Mouse (Mus musculus): Measurements from ENCODE around the gene Ccnd3. TPM values are rescaled to one million over a fixed set of nuclear protein-coding genes. Genes with fewer than 3 reads are reported as not detected.

The Ccnd3 gene
- total RNA-seq, 2 experiments from 2014 or later = 35.5 to 99.8 TPM

GRCm38 (mm10) chr17:47642992-47643391 is 138.1 kb downstream of the Ccnd3 start:
- no peak for ATAC-seq (replicated peaks; ENCODE audit: poor library complexity, severe bottlenecking)

- peak; percentile 97 for ATAC-seq (replicated peaks; ENCODE audit: poor library complexity, severe bottlenecking)
These were observed 141.8 kb downstream of the Ccnd3 start for GRCm38 (mm10) chr17:47646683-47647082.

- no peak for ATAC-seq (replicated peaks; ENCODE audit: poor library complexity, severe bottlenecking)
These were observed 144.1 kb downstream of the Ccnd3 start for GRCm38 (mm10) chr17:47648966-47649365.

Other genes starting within 250 kb of the Ccnd3 start
- 65.1 and 68.0 TPM in 2 replicates for gene Mrps10, start 136.2 kb upstream of the Ccnd3 start, total RNA-seq (2014; fragmentation: Nextera tagmentation)
- gene Mrps10, start 136.2 kb upstream of the Ccnd3 start, total RNA-seq (2017) = 65.8 and 70.8 TPM in 2 replicates
- 0.47 and 0.80 TPM in 2 replicates for gene Guca1b, start 119.7 kb upstream of the Ccnd3 start, total RNA-seq (2014; fragmentation: Nextera tagmentation)
- 0.43 TPM in 1 of 2 replicates, not detected in the other for gene Guca1b, start 119.7 kb upstream of the Ccnd3 start, total RNA-seq (2017)
- gene Guca1a, start 104.5 kb upstream of the Ccnd3 start, total RNA-seq (2014; fragmentation: Nextera tagmentation) = 5.3 and 6.4 TPM in 2 replicates
- gene Guca1a, start 104.5 kb upstream of the Ccnd3 start, total RNA-seq (2017) = 6.3 and 6.7 TPM in 2 replicates
- gene AI661453, start 68.4 kb upstream of the Ccnd3 start, total RNA-seq (2014; fragmentation: Nextera tagmentation) = 1.8 and 4.3 TPM in 2 replicates
- 0.34 and 0.62 TPM in 2 replicates for gene AI661453, start 68.4 kb upstream of the Ccnd3 start, total RNA-seq (2017)
- not detected in 2 replicates for gene 1700001C19Rik, start 67.7 kb upstream of the Ccnd3 start, total RNA-seq (2014; fragmentation: Nextera tagmentation)
- gene 1700001C19Rik, start 67.7 kb upstream of the Ccnd3 start, total RNA-seq (2017) = 1.9 TPM in 1 of 2 replicates, not detected in the other
- gene Taf8, start 2.8 kb upstream of the Ccnd3 start, total RNA-seq (2014; fragmentation: Nextera tagmentation) = 13.9 and 23.8 TPM in 2 replicates
- 34.7 and 40.9 TPM in 2 replicates for gene Taf8, start 2.8 kb upstream of the Ccnd3 start, total RNA-seq (2017)
- 16.2 and 17.8 TPM in 2 replicates for gene Bysl, start 106.4 kb downstream of the Ccnd3 start, total RNA-seq (2014; fragmentation: Nextera tagmentation)
- gene Bysl, start 106.4 kb downstream of the Ccnd3 start, total RNA-seq (2017) = 12.6 and 16.0 TPM in 2 replicates
- gene Med20, start 106.5 kb downstream of the Ccnd3 start, total RNA-seq (2014; fragmentation: Nextera tagmentation) = 26.3 and 36.3 TPM in 2 replicates
- gene Med20, start 106.5 kb downstream of the Ccnd3 start, total RNA-seq (2017) = 25.0 and 29.5 TPM in 2 replicates
- 0.41 and 2.2 TPM in 2 replicates for gene Gm20517, start 106.5 kb downstream of the Ccnd3 start, total RNA-seq (2014; fragmentation: Nextera tagmentation)
- 2.5 and 3.1 TPM in 2 replicates for gene Gm20517, start 106.5 kb downstream of the Ccnd3 start, total RNA-seq (2017)
- gene Usp49, start 125.6 kb downstream of the Ccnd3 start, total RNA-seq (2014; fragmentation: Nextera tagmentation) = 4.1 and 6.8 TPM in 2 replicates
- 1.5 and 4.1 TPM in 2 replicates for gene Usp49, start 125.6 kb downstream of the Ccnd3 start, total RNA-seq (2017)
- gene Tomm6, start 183.3 kb downstream of the Ccnd3 start, total RNA-seq (2014; fragmentation: Nextera tagmentation) = 315 and 346 TPM in 2 replicates
- gene Tomm6, start 183.3 kb downstream of the Ccnd3 start, total RNA-seq (2017) = 46.0 and 46.4 TPM in 2 replicates
- gene Frs3, start 184.0 kb downstream of the Ccnd3 start, total RNA-seq (2014; fragmentation: Nextera tagmentation) = 0.15 TPM in 1 of 2 replicates, not detected in the other
- gene Frs3, start 184.0 kb downstream of the Ccnd3 start, total RNA-seq (2017) = 0.22 TPM in 1 of 2 replicates, not detected in the other
- gene Gm21981, start 189.4 kb downstream of the Ccnd3 start, total RNA-seq (2014; fragmentation: Nextera tagmentation) = not detected in 2 replicates
- gene Gm21981, start 189.4 kb downstream of the Ccnd3 start, total RNA-seq (2017) = 1.0 TPM in 1 of 2 replicates, not detected in the other
- gene Prickle4, start 189.7 kb downstream of the Ccnd3 start, total RNA-seq (2014; fragmentation: Nextera tagmentation) = not detected in 2 replicates
- 0.62 TPM in 1 of 2 replicates, not detected in the other for gene Prickle4, start 189.7 kb downstream of the Ccnd3 start, total RNA-seq (2017)
- not detected in 2 replicates for gene Pgc, start 221.8 kb downstream of the Ccnd3 start, total RNA-seq (2014; fragmentation: Nextera tagmentation)
- not detected in 2 replicates for gene Pgc, start 221.8 kb downstream of the Ccnd3 start, total RNA-seq (2017)
- 6.7 and 9.4 TPM in 2 replicates for gene Tfeb, start 232.0 kb downstream of the Ccnd3 start, total RNA-seq (2014; fragmentation: Nextera tagmentation)
- 6.9 and 7.8 TPM in 2 replicates for gene Tfeb, start 232.0 kb downstream of the Ccnd3 start, total RNA-seq (2017)

Data from granulocyte monocyte progenitor cell, adult 5-6 weeks (primary cell).